Mouse (Mus musculus) midbrain, postnatal 0 days (tissue): ENCODE measurements around the gene Kcns1. TPM values are rescaled to one million over a fixed set of nuclear protein-coding genes. Genes with fewer than 3 reads are reported as not detected.

ENCODE experiments used
- ATAC-seq: fragments of 200-750 bp; cut with Nextera tagmentation; 2 replicates; pipeline ENCODE4 v1.8.0; 2017; ENCODE audit warnings: moderate number of reproducible peaks, mild to moderate bottlenecking, moderate TSS enrichment, moderate library complexity; ENCODE audit not compliant: low FRiP score
- DNase-seq: peaks from one replicate; pipeline ENCODE4 v3.0.0-alpha.2; 2015; ENCODE audit warnings: low spot score
- H3K27ac ChIP-seq: fragments of 300-500 bp; sonication (generic); 2 replicates; pipeline ENCODE4 v1.5.1; 2014; ENCODE audit warnings: low read depth, mild to moderate bottlenecking, low read length, mixed read lengths
- H3K27me3 ChIP-seq: fragments of 300-500 bp; sonication (generic); 2 replicates; pipeline ENCODE4 v1.6.1; 2014; ENCODE audit warnings: low read length, control low read depth, mixed read lengths; ENCODE audit not compliant: insufficient read depth
- H3K36me3 ChIP-seq: fragments of 300-500 bp; sonication (generic); 2 replicates; pipeline ENCODE4 v1.6.1; 2014; ENCODE audit warnings: low read length, control low read depth, mixed read lengths; ENCODE audit not compliant: insufficient read depth
- H3K4me1 ChIP-seq: fragments of 300-500 bp; sonication (generic); 2 replicates; pipeline ENCODE4 v1.6.1; 2014; ENCODE audit warnings: mild to moderate bottlenecking, control low read depth, antibody characterized with exemption, low read length, mixed read lengths; ENCODE audit not compliant: insufficient read depth
- H3K4me2 ChIP-seq: fragments of 300-500 bp; sonication (generic); 2 replicates; pipeline ENCODE4 v1.6.1; 2014; ENCODE audit warnings: low read depth, mild to moderate bottlenecking, low read length, mixed read lengths; ENCODE audit not compliant: poor library complexity, severe bottlenecking
- H3K4me3 ChIP-seq: fragments of 300-500 bp; sonication (generic); 2 replicates; pipeline ENCODE4 v1.5.1; 2014; ENCODE audit warnings: low read depth, mild to moderate bottlenecking, low read length, moderate library complexity
- H3K9ac ChIP-seq: fragments of 300-500 bp; sonication (generic); replicated peaks from 2 replicates; pipeline ENCODE4 v1.6.1; 2014; ENCODE audit warnings: mild to moderate bottlenecking, low read length, moderate library complexity, mixed read lengths; ENCODE audit not compliant: poor library complexity, severe bottlenecking
- H3K9me3 ChIP-seq: fragments of 300-500 bp; sonication (generic); 2 replicates; pipeline ENCODE4 v1.6.1; 2016; ENCODE audit warnings: low read length, control low read depth
- CTCF ChIP-seq: IDR thresholded peaks from 2 replicates; pipeline ENCODE4 v1.5.1; 2016; ENCODE audit warnings: antibody characterized with exemption, mild to moderate bottlenecking
- WGBS: fragments of 180-500 bp; shearing (Covaris S2); extraction: QIAGEN DNeasy Blood & Tissue Kit; methylation state at CpG from one replicate; pipeline ENCODE4 v1.1.7; 2014; 5-methylcytosine and 5-hydroxymethylcytosine counted together
- polyA plus RNA-seq: library from polyadenylated mRNA; unstranded; fragments of >200 nt; fragmentation: Nextera tagmentation; extraction: Ambion mirVana; gene quantifications from 2 replicates; pipeline ENCODE4 v1.2.1, GENCODE M21; 2015
- total RNA-seq: library from RNA; depleted of rRNA; stranded (reverse); fragments of >200 nt; gene quantifications from 2 replicates; pipeline ENCODE4 v1.2.3, GENCODE M21; 2014; rRNA removed

Kcns1 gene
- total and polyA plus RNA-seq, 2 experiments from 2014 or later, result 3.8 to 10.1 TPM

DNA sequence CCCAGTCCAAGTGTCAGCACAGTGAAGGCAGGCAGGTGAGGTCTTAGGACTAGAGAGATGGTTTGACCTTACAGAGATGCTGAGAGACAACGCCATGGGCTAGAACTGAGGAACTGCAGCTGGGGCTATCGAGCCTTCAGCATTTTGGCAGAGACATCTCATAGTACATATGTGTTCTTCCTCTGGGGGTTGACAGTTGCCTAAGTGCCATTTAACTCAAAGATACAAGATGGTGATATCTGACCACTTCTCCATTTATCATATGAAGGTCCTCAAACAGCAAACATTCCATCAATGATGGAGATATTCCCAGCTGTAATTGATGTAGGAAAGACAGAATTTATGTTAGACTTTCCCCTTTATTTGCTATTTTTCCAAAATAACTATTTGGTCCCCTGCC, 43.6 kb downstream of the Kcns1 start:
- Histone ChIP-seq H3K9me3 (no peaks in the 10 kb centered on the region), H3K36me3 (peaks cover 7% of the 10 kb centered on the region; the same call in 1 of the 2 replicates), H3K9ac (no peak overlapping the region), H3K4me2 (no peak overlapping the region), H3K4me3 (no peak overlapping the region), H3K27ac (no peak overlapping the region), H3K4me1 (no peaks in the 10 kb centered on the region), H3K27me3 (no peaks in the 10 kb centered on the region)
- 98% methylated on average over 2 of the region's 2 CpGs for WGBS
- ATAC-seq (no peak), DNase-seq (no peak)
- TF ChIP-seq CTCF, result no peak

DNA sequence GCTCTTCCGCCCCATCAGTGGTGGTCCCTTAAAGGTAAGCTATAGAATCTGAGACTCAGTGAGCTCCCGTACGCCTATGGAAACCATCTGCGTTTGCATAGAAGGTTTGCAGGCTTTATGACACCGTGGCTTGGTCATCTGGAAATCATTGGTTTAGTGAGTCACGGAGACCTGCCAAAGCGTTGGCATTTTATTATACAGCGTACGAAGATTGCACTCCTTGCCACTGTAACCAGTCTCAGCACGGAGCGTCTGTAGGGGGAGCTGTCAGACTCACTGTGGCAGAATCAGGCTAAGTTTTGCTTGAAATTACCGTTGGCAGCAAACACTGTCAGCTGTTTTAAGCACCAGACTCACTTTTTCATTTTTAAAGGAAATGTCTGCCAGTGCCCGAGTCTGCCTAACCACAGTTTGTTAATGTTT, 44.4 kb downstream of the Kcns1 start:
- peak; percentile 55 for TF ChIP-seq CTCF
- no peak for ATAC-seq

DNA sequence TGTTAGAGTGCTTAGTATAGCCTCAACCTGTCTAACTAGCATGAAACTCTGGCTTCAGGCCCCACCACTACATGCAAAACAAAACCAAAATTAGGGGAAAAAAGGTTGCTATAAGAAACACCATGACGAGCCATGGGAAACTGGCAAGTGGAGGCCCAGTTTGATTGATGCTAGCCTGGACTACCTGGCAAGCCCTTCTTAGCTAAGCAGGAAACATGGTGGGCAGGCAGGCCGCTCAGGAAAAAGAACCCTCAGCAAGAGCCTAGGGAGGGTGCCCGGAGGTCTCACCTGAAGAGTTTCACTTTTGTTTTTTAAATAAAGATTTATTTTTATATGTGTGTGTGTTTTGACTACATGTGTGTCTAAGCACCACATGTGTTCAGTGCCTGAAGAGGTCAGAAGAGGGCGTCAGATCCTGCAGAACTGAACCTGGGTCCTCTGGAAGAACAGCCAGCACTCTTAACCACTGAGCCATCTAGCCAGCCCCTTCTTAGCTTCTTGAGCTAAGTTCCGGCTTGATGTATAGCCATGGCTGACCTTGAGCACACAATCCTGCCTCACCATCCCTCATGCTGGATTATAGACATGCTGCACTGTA, 47.6 kb downstream of the Kcns1 start:
- TF ChIP-seq CTCF, result 0 out of 2 replicates have a peak, but pooled peaks have one; percentile 2
- H3K4me1 ChIP-seq, result no peaks in the 10 kb centered on the region
- no peak overlapping the region for H3K4me2 ChIP-seq
- no peaks in the 10 kb centered on the region for H3K27me3 ChIP-seq
- H3K36me3 ChIP-seq, result peaks cover 12% of the 10 kb centered on the region; the same call in 1 of the 2 replicates
- DNase-seq, result no peak
- no peak overlapping the region for H3K27ac ChIP-seq
- no peak overlapping the region for H3K4me3 ChIP-seq
- no peaks in the 10 kb centered on the region for H3K9me3 ChIP-seq
- WGBS, result 77% methylated on average over 5 of the region's 5 CpGs
- no peak for ATAC-seq
- H3K9ac ChIP-seq, result no peak overlapping the region

More for the DNA sequence above, 44.4 kb downstream of the Kcns1 start:
- H3K27me3 ChIP-seq, result no peaks in the 10 kb centered on the region
- DNase-seq, result peak; percentile 41
- 88% methylated on average over 13 of the region's 13 CpGs for WGBS
- no peak overlapping the region for H3K4me3 ChIP-seq
- no peaks in the 10 kb centered on the region for H3K4me1 ChIP-seq
- no peak overlapping the region for H3K4me2 ChIP-seq
- peaks cover 7% of the 10 kb centered on the region; the same call in 1 of the 2 replicates for H3K36me3 ChIP-seq
- H3K9me3 ChIP-seq, result no peaks in the 10 kb centered on the region
- H3K27ac ChIP-seq, result no peak overlapping the region
- H3K9ac ChIP-seq, result no peak overlapping the region

DNA sequence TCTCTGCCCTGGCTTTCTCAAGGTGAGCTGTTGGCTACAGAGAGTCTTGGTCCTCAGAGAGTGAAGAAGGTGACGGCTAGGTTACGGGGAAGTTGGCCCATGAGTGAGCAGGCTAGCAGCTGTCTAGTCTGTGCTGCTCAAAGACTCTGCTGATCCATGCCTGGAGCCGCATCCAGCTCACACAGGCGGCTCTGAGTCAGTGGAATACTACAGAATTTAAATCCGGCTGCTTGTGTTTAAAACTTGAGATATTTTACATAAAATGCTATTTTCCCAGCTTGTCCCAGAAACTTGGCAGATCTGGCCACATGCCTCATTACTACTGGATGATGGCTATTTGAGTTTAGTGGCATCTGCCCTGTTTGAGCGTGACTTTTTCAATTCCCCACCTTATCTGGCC, 51.4 kb downstream of the Kcns1 start:
- Histone ChIP-seq H3K9me3 (no peaks in the 10 kb centered on the region), H3K9ac (no peak overlapping the region), H3K4me3 (no peak overlapping the region), H3K4me1 (no peaks in the 10 kb centered on the region), H3K27ac (no peak overlapping the region), H3K27me3 (no peaks in the 10 kb centered on the region), H3K36me3 (peaks cover 19% of the 10 kb centered on the region; the same call in 1 of the 2 replicates), H3K4me2 (no peak overlapping the region)
- ATAC-seq, result no peak
- TF ChIP-seq CTCF, result no peak
- no peak for DNase-seq
- WGBS, result 95% methylated on average over 6 of the region's 6 CpGs

DNA sequence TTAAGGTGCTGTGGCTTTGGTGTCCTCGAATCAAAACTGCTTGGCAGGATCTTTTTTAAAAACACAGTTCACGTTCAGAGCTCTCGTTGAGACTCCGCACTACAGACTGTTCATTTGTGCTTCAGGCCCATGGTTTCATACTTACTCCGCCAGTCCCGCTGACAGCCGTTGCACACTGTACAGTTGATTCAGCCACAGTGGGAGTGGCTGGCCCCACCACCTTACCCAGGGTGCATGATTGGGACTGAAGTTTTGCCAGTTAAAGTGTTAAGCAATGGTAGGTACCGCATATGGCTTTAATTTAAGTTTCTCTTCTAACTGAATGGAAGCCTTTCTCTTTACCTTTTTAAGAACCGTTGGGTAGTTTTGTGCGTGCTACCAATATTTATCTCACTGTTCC, 55.4 kb downstream of the Kcns1 start:
- TF ChIP-seq CTCF, result no peak
- 93% methylated on average over 10 of the region's 10 CpGs for WGBS
- Histone ChIP-seq H3K9me3 (no peaks in the 10 kb centered on the region), H3K27ac (no peak overlapping the region), H3K9ac (no peak overlapping the region), H3K4me3 (no peak overlapping the region), H3K4me1 (no peaks in the 10 kb centered on the region), H3K27me3 (no peaks in the 10 kb centered on the region), H3K4me2 (no peak overlapping the region), H3K36me3 (peaks cover 16% of the 10 kb centered on the region; the same call in 1 of the 2 replicates)
- DNase-seq (no peak), ATAC-seq (no peak)

DNA sequence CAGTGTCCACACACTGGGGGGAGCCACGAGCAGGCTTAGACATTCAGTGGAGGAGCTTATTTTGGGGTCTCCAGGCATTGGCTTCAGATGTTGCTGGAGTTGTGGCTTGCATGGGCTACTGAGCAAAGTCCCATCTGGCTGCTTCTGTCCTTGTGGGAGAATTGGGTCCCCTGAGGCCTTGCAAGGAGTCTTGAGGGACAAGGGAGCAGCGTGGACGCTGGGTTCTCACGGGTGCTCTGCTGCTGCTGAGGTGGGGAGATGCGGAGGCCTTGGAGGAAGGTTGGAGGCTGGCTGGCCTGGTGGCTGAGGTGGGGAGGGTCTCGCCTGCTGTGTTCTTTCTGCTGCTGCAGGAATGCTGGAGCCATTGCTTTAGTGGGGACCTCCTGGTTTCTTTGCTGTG, 56.9 kb downstream of the Kcns1 start:
- Histone ChIP-seq H3K36me3 (peaks cover 7% of the 10 kb centered on the region; the same call in 1 of the 2 replicates), H3K27me3 (no peaks in the 10 kb centered on the region), H3K4me2 (no peak overlapping the region), H3K4me3 (no peak overlapping the region), H3K9me3 (no peaks in the 10 kb centered on the region), H3K27ac (no peak overlapping the region), H3K9ac (no peak overlapping the region), H3K4me1 (no peaks in the 10 kb centered on the region)
- WGBS, result 90% methylated on average over 6 of the region's 6 CpGs
- TF ChIP-seq CTCF, result no peak
- DNase-seq, result no peak
- ATAC-seq, result no peak

Other genes with a start within 250 kb of the Kcns1 start
- gene Ywhab, start 176.2 kb downstream of the Kcns1 start, total RNA-seq, result 160 and 223 TPM in 2 replicates
- gene Ywhab, start 176.2 kb downstream of the Kcns1 start, polyA plus RNA-seq, result 649 and 656 TPM in 2 replicates
- gene Pabpc1l, start 145.7 kb downstream of the Kcns1 start, total RNA-seq, result 0.22 TPM in 1 of 2 replicates, not detected in the other
- 2.0 and 2.8 TPM in 2 replicates for gene Pabpc1l, start 145.7 kb downstream of the Kcns1 start, polyA plus RNA-seq
- gene Stk4, start 100.8 kb downstream of the Kcns1 start, total RNA-seq, result 24.6 and 28.3 TPM in 2 replicates
- gene Stk4, start 100.8 kb downstream of the Kcns1 start, polyA plus RNA-seq, result 11.1 and 13.7 TPM in 2 replicates
- 32.4 and 34.7 TPM in 2 replicates for gene Tomm34, start 99.9 kb downstream of the Kcns1 start, total RNA-seq
- gene Tomm34, start 99.9 kb downstream of the Kcns1 start, polyA plus RNA-seq, result 45.3 and 46.7 TPM in 2 replicates
- gene Wfdc5, start 11.6 kb upstream of the Kcns1 start, total RNA-seq, result not detected in 2 replicates
- gene Wfdc5, start 11.6 kb upstream of the Kcns1 start, polyA plus RNA-seq, result not detected in 2 replicates
- not detected in 2 replicates for gene Wfdc12, start 19.5 kb upstream of the Kcns1 start, total RNA-seq
- not detected in 2 replicates for gene Wfdc12, start 19.5 kb upstream of the Kcns1 start, polyA plus RNA-seq
- gene Wfdc15a, start 29.0 kb upstream of the Kcns1 start, total RNA-seq, result not detected in 2 replicates
- not detected in 2 replicates for gene Wfdc15a, start 29.0 kb upstream of the Kcns1 start, polyA plus RNA-seq
- gene Wfdc15b, start 50.5 kb upstream of the Kcns1 start, total RNA-seq, result not detected in 2 replicates
- gene Wfdc15b, start 50.5 kb upstream of the Kcns1 start, polyA plus RNA-seq, result not detected in 2 replicates
- gene Svs2, start 67.4 kb upstream of the Kcns1 start, total RNA-seq, result not detected in 2 replicates
- gene Svs2, start 67.4 kb upstream of the Kcns1 start, polyA plus RNA-seq, result not detected in 2 replicates
- gene Svs3b, start 85.5 kb upstream of the Kcns1 start, total RNA-seq, result not detected in 2 replicates
- not detected in 2 replicates for gene Svs3b, start 85.5 kb upstream of the Kcns1 start, polyA plus RNA-seq
- not detected in 2 replicates for gene Svs4, start 107.3 kb upstream of the Kcns1 start, total RNA-seq
- gene Svs4, start 107.3 kb upstream of the Kcns1 start, polyA plus RNA-seq, result not detected in 2 replicates
- not detected in 2 replicates for gene Svs3a, start 118.2 kb upstream of the Kcns1 start, total RNA-seq
- gene Svs3a, start 118.2 kb upstream of the Kcns1 start, polyA plus RNA-seq, result not detected in 2 replicates
- not detected in 2 replicates for gene Svs6, start 145.6 kb upstream of the Kcns1 start, total RNA-seq
- gene Svs6, start 145.6 kb upstream of the Kcns1 start, polyA plus RNA-seq, result not detected in 2 replicates
- gene Svs5, start 161.6 kb upstream of the Kcns1 start, total RNA-seq, result not detected in 2 replicates
- not detected in 2 replicates for gene Svs5, start 161.6 kb upstream of the Kcns1 start, polyA plus RNA-seq
- not detected in 2 replicates for gene Slpi, start 218.0 kb upstream of the Kcns1 start, total RNA-seq
- gene Slpi, start 218.0 kb upstream of the Kcns1 start, polyA plus RNA-seq, result 0.27 and 0.36 TPM in 2 replicates
- 0.77 TPM in 1 of 2 replicates, not detected in the other for gene Rbpjl, start 232.0 kb upstream of the Kcns1 start, total RNA-seq
- gene Rbpjl, start 232.0 kb upstream of the Kcns1 start, polyA plus RNA-seq, result 0.04 TPM in 1 of 2 replicates, not detected in the other
- gene Matn4, start 234.0 kb upstream of the Kcns1 start, total RNA-seq, result 1.9 and 2.0 TPM in 2 replicates
- 1.9 and 2.1 TPM in 2 replicates for gene Matn4, start 234.0 kb upstream of the Kcns1 start, polyA plus RNA-seq